Mouse (Mus musculus): ENCODE measurements at regions not wholly inside any gene's neighbourhood (a gene's known extent, or its start where the extent isn't known, plus 50 kb on each side); places are given as distances from the start of the nearest gene placed in this dataset.
"Not testable (repeated sequence)": the region's sequence is repeated elsewhere in the genome, so short reads cannot be mapped to it uniquely, and the experiment has no call there.

- peak; percentile 13 for DNase-seq
These were observed 104.6 kb upstream of the Jarid2 start for GRCm38 (mm10) chr13:44624716-44625115.

- DNase-seq = no peak
These were observed 103.5 kb upstream of the Jarid2 start for GRCm38 (mm10) chr13:44625792-44626191.

GRCm38 (mm10) chr13:44626806-44627205 lies 102.5 kb upstream of the Jarid2 start:
- DNase-seq = peak; percentile 43

- peak; percentile 7 for DNase-seq
These were observed 99.2 kb upstream of the Jarid2 start for GRCm38 (mm10) chr13:44630061-44630460.

GRCm38 (mm10) chr13:44634616-44635015 lies 94.7 kb upstream of the Jarid2 start:
- DNase-seq = no peak

- DNase-seq = no peak
These were observed 93.9 kb upstream of the Jarid2 start for GRCm38 (mm10) chr13:44635221-44636007.

GRCm38 (mm10) chr13:44636008-44636335 lies 93.3 kb upstream of the Jarid2 start:
- no peak for DNase-seq

- no peak for DNase-seq
These were observed 86.9 kb upstream of the Jarid2 start for GRCm38 (mm10) chr13:44642361-44642760.

- DNase-seq = no peak
These were observed 79.2 kb upstream of the Jarid2 start for GRCm38 (mm10) chr13:44650052-44650451.

GRCm38 (mm10) chr13:44651259-44652238 lies 77.7 kb upstream of the Jarid2 start:
- no peak for DNase-seq

GRCm38 (mm10) chr13:44657905-44658414 lies 71.3 kb upstream of the Jarid2 start:
- no peak for DNase-seq

GRCm38 (mm10) chr13:44659861-44660260 lies 69.4 kb upstream of the Jarid2 start:
- DNase-seq = no peak

GRCm38 (mm10) chr13:44663062-44663461 lies 66.2 kb upstream of the Jarid2 start:
- DNase-seq = no peak

- no peak for DNase-seq
These were observed 65.5 kb upstream of the Jarid2 start for GRCm38 (mm10) chr13:44663730-44664129.

- DNase-seq = no peak
These were observed 59.5 kb upstream of the Jarid2 start for GRCm38 (mm10) chr13:44669761-44670160.

- no peak for DNase-seq
These were observed 55.8 kb upstream of the Jarid2 start for GRCm38 (mm10) chr13:44673337-44673966.

- no peak for DNase-seq
These were observed 55.3 kb upstream of the Jarid2 start for GRCm38 (mm10) chr13:44673967-44674357.

- DNase-seq = no peak
These were observed 54.2 kb upstream of the Jarid2 start for GRCm38 (mm10) chr13:44674926-44675650.

- no peak for DNase-seq
These were observed 53.2 kb upstream of the Jarid2 start for GRCm38 (mm10) chr13:44676041-44676440.

GRCm38 (mm10) chr13:44678121-44678520 lies 51.2 kb upstream of the Jarid2 start:
- no peak for DNase-seq

- DNase-seq = not testable (repeated sequence)
These were observed 49.8 kb upstream of the Jarid2 start for GRCm38 (mm10) chr13:44679457-44679856.

Measured in heart, postnatal 4 days (tissue).